Mouse (Mus musculus) macrophage (primary cell): ENCODE measurements around the gene Insm1. TPM values are rescaled to one million over a fixed set of nuclear protein-coding genes. Genes with fewer than 3 reads are reported as not detected.

Experiments
- H3K27ac ChIP-seq: fragments of 350-480 bp; formaldehyde crosslinking; 2 replicates; pipeline ENCODE4 v1.9.0; 2021
- H3K36me3 ChIP-seq: fragments of 350-480 bp; formaldehyde crosslinking; 2 replicates; pipeline ENCODE4 v1.9.0; 2021; ENCODE audit errors: inconsistent target
- H3K4me3 ChIP-seq: fragments of 350-480 bp; formaldehyde crosslinking; 2 replicates; pipeline ENCODE4 v1.9.0; 2021; ENCODE audit errors: inconsistent target
- H3K79me2 ChIP-seq: fragments of 350-480 bp; formaldehyde crosslinking; 2 replicates; pipeline ENCODE4 v1.9.0; 2021; ENCODE audit errors: inconsistent target
- WGBS: methylation state at CpG from one replicate; pipeline ENCODE4 v1.1.7; 2026; ENCODE audit warnings: inconsistent platforms; ENCODE audit not compliant: missing documents; 5-methylcytosine and 5-hydroxymethylcytosine counted together
- polyA plus RNA-seq: library from polyadenylated mRNA; stranded (reverse); fragments of 250-400 nt; gene quantifications from 3 replicates; pipeline ENCODE4 v1.2.4, GENCODE M21; 2018; ENCODE audit warnings: inconsistent platforms

Insm1 gene
- polyA plus RNA-seq, 1 experiment from 2014 or later, result not detected

DNA sequence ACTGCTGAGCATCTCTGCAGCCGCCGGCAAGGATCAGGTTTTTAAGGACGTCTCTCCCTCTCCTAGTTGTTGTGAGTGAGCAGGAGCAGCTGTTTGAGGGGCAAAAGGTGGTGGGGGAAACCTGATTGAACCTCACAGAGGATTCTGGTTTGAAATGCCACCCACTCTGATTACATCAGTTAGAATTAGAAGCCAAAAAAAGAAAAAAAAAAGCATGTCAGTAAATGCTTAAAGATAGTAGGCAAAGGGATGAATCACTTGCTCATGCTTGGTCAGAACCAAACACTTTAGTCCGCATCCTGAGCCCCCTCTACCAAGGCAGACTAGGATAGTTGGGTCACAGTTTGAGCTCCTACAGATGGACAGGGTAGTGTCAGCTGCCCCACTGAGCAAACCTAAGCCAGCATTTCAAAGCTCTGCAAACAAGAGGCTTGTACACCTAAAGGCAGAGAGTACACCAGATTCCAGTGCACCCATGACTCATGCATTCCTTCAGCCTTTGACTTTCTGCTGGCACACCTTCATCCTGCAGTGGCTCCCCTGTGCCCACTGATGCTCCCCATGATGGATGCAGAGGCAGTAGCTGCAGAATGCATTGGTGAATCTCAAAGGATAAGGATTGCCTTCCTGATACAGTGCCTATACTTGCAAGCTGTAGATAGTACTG is 24.8 kb downstream of the Insm1 start:
- peaks cover 9% of the 10 kb centered on the region; the same call in 1 of the 2 replicates for H3K36me3 ChIP-seq
- no peaks in the 10 kb centered on the region for H3K79me2 ChIP-seq
- WGBS, result 88% methylated on average over 4 of the region's 4 CpGs

DNA sequence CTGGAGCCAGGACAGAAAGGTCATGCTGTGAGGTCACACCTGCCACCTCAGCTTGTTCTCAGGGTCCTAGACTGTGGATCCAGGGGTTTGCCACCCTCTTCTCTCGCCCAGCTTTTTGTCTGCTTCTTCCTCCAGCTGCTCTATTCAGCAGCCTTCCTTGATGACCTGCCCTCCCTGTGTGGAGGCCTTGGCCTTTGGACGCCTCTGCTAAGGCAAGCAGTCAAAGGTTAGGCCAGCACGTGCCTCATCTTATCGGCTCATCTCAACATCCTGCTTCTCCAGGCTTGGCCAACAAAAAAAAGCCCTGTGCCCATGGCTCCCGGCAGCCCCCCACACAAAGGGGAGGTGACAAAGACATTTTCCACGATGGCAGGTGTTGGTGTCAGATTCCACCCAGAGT is 25.9 kb downstream of the Insm1 start:
- 83% methylated on average over 6 of the region's 6 CpGs for WGBS
- H3K27ac ChIP-seq, result no peak overlapping the region
- no peaks in the 10 kb centered on the region for H3K79me2 ChIP-seq
- H3K36me3 ChIP-seq, result peaks cover 9% of the 10 kb centered on the region; the same call in 1 of the 2 replicates
- no peak overlapping the region for H3K4me3 ChIP-seq

More for the DNA sequence above, 24.8 kb downstream of the Insm1 start:
- H3K27ac ChIP-seq, result no peak overlapping the region
- no peak overlapping the region for H3K4me3 ChIP-seq

DNA sequence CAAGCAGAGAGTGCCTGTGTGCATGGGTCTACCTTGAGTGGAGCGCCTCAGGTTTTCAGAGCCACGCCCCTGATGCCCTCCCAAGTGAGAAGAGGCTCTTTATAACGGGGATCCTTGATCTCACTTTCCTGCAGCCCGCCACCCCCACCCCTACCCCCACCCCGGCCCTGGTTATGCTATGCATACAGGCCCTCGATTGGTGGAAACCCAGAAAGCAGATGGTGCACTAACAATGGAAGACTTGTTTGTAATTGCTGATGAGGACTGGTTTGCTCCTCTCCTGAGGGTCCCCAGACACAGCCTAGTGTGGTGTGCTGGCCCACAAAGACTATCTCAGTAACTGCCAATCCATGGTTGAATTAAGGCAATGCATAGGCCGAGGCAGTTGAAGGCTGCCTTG is 27.3 kb downstream of the Insm1 start:
- Histone ChIP-seq H3K27ac (no peak overlapping the region), H3K79me2 (no peaks in the 10 kb centered on the region), H3K36me3 (peaks cover 9% of the 10 kb centered on the region; the same call in 1 of the 2 replicates), H3K4me3 (no peak overlapping the region)
- WGBS, result 95% methylated on average over 6 of the region's 7 CpGs

DNA sequence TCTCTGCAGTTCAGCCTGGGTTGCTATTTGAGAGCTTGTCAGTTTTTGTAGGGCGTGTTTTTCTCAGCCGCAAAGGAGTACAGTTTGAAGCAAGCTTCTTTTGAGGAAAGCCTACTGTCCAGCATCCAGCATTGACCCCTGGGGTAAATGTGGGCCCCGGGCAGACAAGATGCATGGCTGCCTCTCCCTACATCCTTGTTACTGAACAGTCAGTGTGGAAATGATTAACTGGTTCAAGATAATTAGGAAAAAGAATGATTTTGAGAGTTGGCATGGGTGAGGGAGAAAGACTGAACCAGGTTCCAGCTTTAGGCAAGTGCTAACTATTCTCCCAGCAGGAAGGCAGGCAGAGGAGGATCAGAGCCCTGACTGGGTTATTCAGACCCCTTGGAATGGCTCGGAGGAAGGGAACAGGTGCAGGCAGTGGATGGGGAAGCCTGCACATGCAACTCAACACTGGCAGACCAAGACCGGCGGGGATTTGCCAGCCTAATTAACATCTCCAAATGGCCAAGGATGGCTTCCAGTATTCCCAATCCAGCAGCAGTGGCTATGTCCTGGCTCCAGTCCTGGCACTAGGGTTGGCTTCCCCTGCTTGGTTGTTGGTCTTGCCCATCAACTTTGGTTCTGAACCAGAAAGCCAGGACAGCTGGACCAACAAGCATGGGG is 28.6 kb downstream of the Insm1 start:
- no peak overlapping the region for H3K4me3 ChIP-seq
- no peaks in the 10 kb centered on the region for H3K79me2 ChIP-seq
- H3K27ac ChIP-seq, result no peak overlapping the region
- H3K36me3 ChIP-seq, result no peaks in the 10 kb centered on the region
- WGBS, result 96% methylated on average over 6 of the region's 6 CpGs

DNA sequence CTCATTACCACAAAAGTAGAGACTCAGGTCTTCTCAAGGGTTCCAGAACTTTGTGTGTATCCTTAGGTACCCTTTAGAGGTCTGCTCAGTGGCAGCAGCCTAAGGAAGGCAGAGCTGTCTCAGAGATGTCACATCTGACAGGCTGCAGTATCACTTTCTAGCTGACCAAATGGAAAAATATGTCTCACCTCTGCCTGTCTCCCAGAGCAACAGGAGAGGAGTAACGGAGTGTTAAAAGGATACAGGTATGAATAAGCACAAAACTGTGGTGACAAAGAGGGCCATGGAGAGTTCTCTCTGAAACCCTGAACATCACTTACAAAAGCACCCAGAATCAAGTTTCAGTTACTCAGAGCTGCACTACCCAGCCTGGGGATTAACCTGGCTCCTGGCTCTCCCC is 32.7 kb downstream of the Insm1 start:
- H3K27ac ChIP-seq, result no peak overlapping the region
- H3K36me3 ChIP-seq, result no peaks in the 10 kb centered on the region
- no peaks in the 10 kb centered on the region for H3K79me2 ChIP-seq
- WGBS, result 100% methylated on average over 1 of the region's 1 CpGs
- no peak overlapping the region for H3K4me3 ChIP-seq

DNA sequence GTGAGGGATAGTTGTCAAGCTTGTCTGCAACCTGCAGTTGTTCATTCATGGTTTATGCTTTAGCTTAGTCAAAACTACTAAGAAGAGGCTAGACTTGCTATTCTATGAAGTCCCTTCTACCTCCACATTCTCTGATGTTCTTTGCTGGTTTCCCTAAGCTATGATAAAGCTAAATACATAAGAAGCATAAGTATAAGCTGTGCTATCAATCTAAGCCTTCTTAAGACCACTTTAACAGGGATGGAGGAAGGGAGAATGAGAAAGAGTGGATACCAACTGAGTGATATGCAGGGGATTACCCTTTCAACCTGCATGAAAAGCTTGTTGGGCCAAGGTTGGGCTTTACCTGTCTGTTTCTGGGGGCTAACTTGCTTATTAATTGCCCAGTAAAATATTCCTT is 33.9 kb downstream of the Insm1 start:
- H3K79me2 ChIP-seq, result no peaks in the 10 kb centered on the region
- H3K36me3 ChIP-seq, result no peaks in the 10 kb centered on the region
- no peak overlapping the region for H3K27ac ChIP-seq
- H3K4me3 ChIP-seq, result no peak overlapping the region

DNA sequence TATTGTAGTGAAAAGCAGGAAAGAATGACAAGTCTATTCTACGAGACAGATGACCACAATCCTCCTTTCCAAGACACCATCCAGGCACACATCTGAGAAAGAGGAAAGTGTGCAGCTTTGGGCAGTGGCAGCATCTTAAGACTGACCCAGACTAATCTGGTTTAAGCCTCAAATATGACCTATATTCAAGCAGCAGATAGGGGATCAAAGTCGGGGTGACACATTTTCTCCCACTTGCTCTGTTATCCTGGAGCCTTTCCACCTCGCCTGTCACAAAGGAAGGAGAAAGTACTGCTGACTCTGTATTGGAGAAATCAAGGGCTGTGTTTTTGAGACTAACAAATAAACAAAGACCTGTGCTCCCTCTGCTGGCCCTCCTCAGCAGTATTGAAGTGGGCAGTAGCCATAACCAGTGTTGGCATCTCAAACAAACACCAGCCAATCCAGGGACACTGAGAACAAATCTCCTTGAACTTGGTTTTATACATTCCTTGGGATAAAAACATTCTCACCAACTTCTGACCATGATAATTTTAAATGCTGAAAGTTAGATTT is 34.7 kb downstream of the Insm1 start:
- no peak overlapping the region for H3K4me3 ChIP-seq
- 90% methylated on average over 3 of the region's 3 CpGs for WGBS

DNA sequence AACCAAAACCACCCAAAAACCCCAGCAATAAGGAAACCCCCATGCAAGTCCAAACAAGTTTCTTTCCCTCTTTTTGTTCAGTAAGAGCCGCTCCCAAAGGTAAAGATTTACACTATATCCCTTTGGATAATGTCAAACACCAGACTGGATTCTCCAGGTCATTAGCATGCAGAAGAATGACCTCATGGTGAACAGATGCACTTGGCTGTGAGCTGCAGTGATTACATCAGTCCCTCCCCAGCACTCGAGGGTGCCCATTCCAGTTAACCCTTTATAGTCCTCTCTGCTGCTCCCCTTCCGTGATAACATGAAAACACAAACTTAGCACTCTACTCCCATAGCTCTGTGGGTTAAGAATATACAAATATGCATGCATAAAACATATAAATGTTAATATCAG is 35.3 kb downstream of the Insm1 start:
- H3K36me3 ChIP-seq, result no peaks in the 10 kb centered on the region

More for the DNA sequence above, 34.7 kb downstream of the Insm1 start:
- no peaks in the 10 kb centered on the region for H3K79me2 ChIP-seq
- no peak overlapping the region for H3K27ac ChIP-seq
- H3K36me3 ChIP-seq, result no peaks in the 10 kb centered on the region

DNA sequence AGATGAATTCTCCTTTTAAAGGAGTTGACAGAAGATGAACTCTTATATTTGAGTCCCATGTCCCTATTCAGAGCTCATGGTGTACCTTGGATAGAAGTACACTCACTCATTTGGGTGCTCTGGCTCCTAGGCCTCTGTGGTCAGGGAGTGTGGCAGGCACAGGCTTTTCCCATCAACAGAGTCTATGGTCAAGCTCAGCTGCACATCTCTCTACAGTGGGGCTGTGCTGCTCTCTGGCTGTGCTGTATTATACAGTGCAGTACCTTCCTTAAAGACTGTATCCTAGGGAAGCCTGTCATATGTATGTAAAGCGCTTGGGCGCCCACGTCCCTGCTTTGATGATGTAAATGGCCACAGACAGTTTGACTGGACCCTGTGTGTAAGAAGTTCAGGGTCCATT is 35.9 kb downstream of the Insm1 start:
- WGBS, result 98% methylated on average over 3 of the region's 3 CpGs
- Histone ChIP-seq H3K36me3 (no peaks in the 10 kb centered on the region), H3K27ac (no peak overlapping the region), H3K4me3 (no peak overlapping the region), H3K79me2 (no peaks in the 10 kb centered on the region)

More for the DNA sequence above, 35.3 kb downstream of the Insm1 start:
- Histone ChIP-seq H3K27ac (no peak overlapping the region), H3K4me3 (no peak overlapping the region), H3K79me2 (no peaks in the 10 kb centered on the region)
- 71% methylated on average over 3 of the region's 3 CpGs for WGBS

DNA sequence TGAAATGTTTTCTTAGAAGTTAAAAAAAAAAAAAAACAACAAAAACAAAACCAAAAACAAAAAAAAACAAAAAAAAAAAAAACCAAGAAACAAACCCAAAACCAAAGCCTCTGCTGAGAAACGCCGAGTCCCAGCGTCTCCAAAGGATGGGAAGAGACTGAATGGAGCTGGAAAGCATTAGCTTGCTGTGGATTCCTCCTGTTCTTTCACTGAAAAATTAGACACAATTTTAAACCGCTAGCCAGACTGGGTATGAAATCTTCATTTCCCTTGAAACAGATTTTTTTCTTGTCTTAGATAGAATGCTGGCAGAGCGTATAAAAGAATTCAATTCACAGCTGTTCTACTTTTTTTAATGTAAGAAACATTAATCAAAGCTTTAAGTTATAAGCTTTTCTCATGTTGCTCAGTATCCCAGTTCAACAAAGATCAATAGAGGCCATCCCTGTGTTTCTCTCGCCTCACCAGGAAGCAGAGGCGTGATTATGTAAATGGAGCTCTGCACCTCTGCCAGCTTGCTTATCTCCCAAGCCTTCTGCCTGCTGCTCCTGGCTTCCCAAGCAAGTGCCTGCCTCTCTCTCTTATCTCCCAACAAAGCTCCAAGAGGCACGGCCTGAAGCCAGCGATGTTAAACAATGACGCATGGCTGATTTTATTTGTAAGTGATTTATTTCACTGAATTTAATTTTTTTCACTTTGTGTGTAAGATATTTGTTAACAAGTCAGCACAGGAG is 37.2 kb downstream of the Insm1 start:
- H3K79me2 ChIP-seq, result no peaks in the 10 kb centered on the region
- WGBS, result 95% methylated on average over 10 of the region's 10 CpGs
- H3K4me3 ChIP-seq, result no peak overlapping the region
- H3K27ac ChIP-seq, result no peak overlapping the region
- H3K36me3 ChIP-seq, result no peaks in the 10 kb centered on the region

DNA sequence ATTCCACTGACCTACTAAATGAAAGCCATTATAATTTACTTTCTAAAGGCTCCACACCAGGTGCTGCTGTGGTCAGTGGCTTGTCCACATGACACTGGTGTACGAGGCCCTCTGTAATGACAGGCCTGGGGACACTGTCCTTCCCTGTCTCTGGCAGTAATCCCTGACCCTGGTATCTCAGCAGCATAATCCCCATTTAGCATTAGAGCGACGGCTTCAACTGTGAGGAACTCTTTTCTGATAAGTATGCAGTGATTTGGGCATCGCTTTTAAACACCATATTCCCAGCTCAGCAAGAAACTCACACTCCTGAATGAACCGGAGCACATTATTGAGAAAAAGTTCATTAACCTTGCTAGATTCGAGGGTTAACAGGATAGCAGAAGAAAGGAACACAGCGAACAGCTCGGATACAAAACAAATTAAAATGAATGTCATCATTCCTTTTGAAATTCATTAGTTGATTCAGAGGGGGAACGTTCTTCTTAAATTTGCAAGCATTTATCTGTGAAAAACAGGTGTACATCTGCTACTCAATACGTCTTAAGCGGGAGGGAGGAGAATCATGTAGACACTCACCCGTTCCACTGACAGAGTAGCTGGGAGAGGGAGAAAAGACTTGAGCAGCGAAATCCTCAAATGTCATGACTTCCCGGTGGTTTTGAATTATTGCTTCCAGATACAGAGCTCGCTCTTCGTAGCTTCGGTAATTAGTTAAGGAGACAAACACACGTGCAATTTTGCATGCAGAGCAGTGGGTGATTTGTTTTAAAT is 38.3 kb downstream of the Insm1 start:
- Histone ChIP-seq H3K27ac (no peak overlapping the region), H3K4me3 (no peak overlapping the region), H3K79me2 (no peaks in the 10 kb centered on the region), H3K36me3 (no peaks in the 10 kb centered on the region)
- WGBS, result 97% methylated on average over 18 of the region's 18 CpGs

DNA sequence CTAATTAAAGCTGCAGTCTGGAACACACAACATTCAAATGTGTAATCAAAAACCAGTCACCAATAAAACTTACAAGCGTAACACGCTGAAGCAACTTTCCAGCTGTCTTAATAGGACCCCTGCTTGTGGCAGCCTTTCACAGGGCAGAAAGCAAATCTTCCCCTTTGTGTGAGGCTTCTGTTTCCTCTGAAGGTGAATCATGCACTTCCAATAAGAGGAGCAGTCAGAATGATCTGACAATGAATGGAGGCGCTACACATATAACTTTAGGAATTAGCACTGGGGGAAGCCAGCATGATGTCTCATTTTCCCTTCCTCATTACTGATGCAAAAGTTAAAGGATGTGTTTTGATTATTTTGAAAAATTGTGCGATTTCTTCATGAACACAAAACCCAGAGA is 39.4 kb downstream of the Insm1 start:
- Histone ChIP-seq H3K36me3 (no peaks in the 10 kb centered on the region), H3K27ac (no peak overlapping the region), H3K79me2 (no peaks in the 10 kb centered on the region), H3K4me3 (no peak overlapping the region)
- WGBS, result 95% methylated on average over 4 of the region's 4 CpGs

DNA sequence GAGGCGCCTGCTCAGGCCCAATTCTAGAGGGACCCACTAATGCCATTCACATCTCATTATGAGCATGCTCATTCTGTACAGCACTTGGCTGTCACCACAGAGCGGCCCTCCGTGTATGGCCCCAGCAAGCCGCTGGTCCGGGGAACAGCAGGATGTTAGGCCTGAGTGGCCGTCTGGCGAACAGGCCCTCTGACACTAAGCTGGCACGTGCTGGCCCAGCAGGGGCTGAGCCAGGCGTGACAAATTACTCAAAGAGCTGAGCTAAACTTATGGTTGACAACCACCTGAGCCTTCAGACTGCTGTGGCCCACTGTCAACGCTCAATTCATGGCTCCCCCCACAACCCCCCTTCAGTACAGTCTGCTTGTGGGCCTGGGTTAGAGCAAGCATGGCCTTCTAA is 40.5 kb downstream of the Insm1 start:
- H3K79me2 ChIP-seq, result no peaks in the 10 kb centered on the region
- 97% methylated on average over 10 of the region's 10 CpGs for WGBS

DNA sequence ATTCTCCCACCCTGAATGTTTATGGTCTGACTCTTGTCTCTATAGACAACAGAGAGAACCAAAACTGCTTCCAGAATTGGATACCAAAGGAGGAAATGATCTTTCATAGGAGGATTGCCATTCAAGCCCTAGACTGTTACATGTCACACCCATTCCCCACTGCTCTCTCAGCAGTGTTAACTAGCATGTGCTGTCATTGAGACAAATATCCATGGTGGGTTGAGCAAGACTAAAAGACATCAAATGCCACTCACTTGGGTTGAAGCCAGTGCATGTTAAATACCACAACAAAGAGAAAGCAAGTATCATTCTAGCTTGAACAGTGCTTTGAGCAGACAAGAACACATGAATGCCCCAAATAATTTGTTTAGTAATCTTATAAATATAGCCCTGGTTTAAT is 41.2 kb downstream of the Insm1 start:
- Histone ChIP-seq H3K4me3 (no peak overlapping the region), H3K36me3 (no peaks in the 10 kb centered on the region), H3K79me2 (no peaks in the 10 kb centered on the region), H3K27ac (no peak overlapping the region)

More for the DNA sequence above, 40.5 kb downstream of the Insm1 start:
- Histone ChIP-seq H3K36me3 (no peaks in the 10 kb centered on the region), H3K4me3 (no peak overlapping the region), H3K27ac (no peak overlapping the region)
